Mouse (Mus musculus): ENCODE measurements around the gene Mtss1l.
"Not testable (repeated sequence)": the region's sequence is repeated elsewhere in the genome, so short reads cannot be mapped to it uniquely, and the experiment has no call there.

Mtss1l gene

DNA sequence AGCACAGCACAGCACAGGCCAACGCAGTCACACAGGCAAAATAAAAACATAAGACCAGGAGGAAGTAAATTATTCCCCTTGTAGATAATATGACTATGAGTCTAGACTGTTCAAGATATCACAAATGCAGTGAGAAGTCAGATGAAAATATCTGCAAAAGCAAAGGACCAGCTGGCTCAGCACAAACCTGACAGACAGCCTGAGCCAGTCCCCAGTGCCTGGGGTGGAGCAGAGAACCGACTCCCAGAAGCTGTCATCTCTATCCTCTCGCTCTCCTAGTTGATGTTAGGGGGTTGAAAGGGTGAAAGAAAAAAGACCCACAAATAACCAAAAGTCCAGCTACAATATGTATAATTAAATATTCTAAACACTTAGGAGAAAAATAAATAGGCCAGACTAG, 54.4 kb downstream of the Mtss1l start:
- no peak for DNase-seq (ENCODE audit: extremely low read depth, low read depth, low spot score)

- DNase-seq (ENCODE audit: extremely low read depth, low read depth, low spot score), result no peak
Measured at GRCm38 (mm10) chr8:110776335-110776734, 55.1 kb downstream of the Mtss1l start.

- peak; percentile 94 for DNase-seq (ENCODE audit: extremely low read depth, low read depth, low spot score)
Measured at GRCm38 (mm10) chr8:110779924-110780718, 58.8 kb downstream of the Mtss1l start.

- no peak for DNase-seq (ENCODE audit: extremely low read depth, low read depth, low spot score)
Measured at GRCm38 (mm10) chr8:110785366-110785765, 64.1 kb downstream of the Mtss1l start.

DNA sequence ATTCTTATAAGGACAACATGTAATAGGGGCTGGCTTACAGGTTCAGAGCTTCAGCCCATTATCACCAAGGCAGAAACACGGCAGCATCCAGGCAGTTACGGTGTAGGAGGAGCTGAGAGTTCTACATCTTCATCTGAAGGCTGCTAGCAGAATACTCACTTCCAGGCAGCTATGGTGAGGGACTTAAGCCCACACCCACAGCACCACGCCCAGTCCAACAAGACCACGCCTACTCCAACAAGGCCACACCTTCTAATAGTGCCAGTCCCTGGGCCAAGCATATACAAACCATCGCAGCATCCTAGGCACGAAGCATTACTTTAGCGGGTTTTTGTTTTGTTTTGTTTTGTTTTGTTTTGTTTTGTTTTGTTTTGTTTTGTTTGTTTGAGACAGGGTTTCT, 65.2 kb downstream of the Mtss1l start:
- DNase-seq (ENCODE audit: extremely low read depth, low read depth, low spot score), result not testable (repeated sequence)

- no peak for DNase-seq (ENCODE audit: extremely low read depth, low read depth, low spot score)
Measured at GRCm38 (mm10) chr8:110786934-110787333, 65.7 kb downstream of the Mtss1l start.

DNA sequence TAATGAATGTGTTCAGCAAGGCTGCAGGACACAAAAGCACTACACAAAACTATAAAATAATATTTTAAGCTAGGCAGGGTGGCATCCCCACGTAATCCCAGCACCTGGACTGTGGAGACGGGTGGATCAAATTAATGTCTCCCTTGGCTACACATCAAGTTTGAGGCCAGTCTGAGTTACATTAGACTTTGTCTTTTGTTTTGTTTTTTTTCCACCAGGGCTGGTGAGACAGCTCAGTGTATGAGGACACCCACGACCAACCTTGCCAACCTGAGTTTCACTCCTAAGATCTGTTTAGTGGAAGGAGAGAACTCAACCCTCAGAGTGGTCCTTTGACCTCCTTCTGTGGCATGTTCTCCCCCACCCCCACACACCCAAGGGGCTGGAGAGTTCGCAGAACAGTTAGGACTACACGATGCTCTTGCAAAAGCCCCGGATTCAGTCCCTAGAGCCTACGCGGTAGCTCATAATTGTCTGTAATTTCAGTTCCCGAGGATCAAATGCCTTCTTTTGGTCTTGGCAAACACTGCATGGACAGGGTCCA, 66.2 kb downstream of the Mtss1l start:
- DNase-seq (ENCODE audit: extremely low read depth, low read depth, low spot score), result peak; percentile 82

- no peak for DNase-seq (ENCODE audit: extremely low read depth, low read depth, low spot score)
Measured at GRCm38 (mm10) chr8:110788981-110789380, 67.7 kb downstream of the Mtss1l start.

GRCm38 (mm10) chr8:110789571-110789970, 68.3 kb downstream of the Mtss1l start:
- DNase-seq (ENCODE audit: extremely low read depth, low read depth, low spot score), result no peak

GRCm38 (mm10) chr8:110790270-110790669, 69.0 kb downstream of the Mtss1l start:
- DNase-seq (ENCODE audit: extremely low read depth, low read depth, low spot score), result no peak
